Mouse (Mus musculus) limb, embryonic 12.5 days (tissue): ENCODE data around the gene Adad2. TPM values are rescaled to one million over a fixed set of nuclear protein-coding genes. Genes with fewer than 3 reads are reported as not detected.

Experiments used
- ATAC-seq: fragments of 200-750 bp; cut with Nextera tagmentation; 2 replicates; pipeline ENCODE4 v1.8.0; 2017; ENCODE audit warnings: low read depth, moderate TSS enrichment; ENCODE audit not compliant: insufficient number of reproducible peaks, insufficient read depth, low FRiP score, low TSS enrichment
- H3K27ac ChIP-seq: fragments of 300-500 bp; sonication (generic); 2 replicates; pipeline ENCODE4 v1.5.1; 2016; ENCODE audit warnings: mild to moderate bottlenecking, moderate library complexity
- H3K27me3 ChIP-seq: fragments of 300-500 bp; sonication (generic); 2 replicates; pipeline ENCODE4 v1.6.1; 2016; ENCODE audit warnings: mild to moderate bottlenecking, moderate library complexity
- H3K36me3 ChIP-seq: fragments of 300-500 bp; sonication (generic); 2 replicates; pipeline ENCODE4 v1.6.1; 2016; ENCODE audit warnings: mild to moderate bottlenecking, moderate library complexity
- H3K4me1 ChIP-seq: fragments of 300-500 bp; sonication (generic); replicated peaks from 2 replicates; pipeline ENCODE4 v1.6.1; 2016
- H3K4me2 ChIP-seq: fragments of 300-500 bp; sonication (generic); 2 replicates; pipeline ENCODE4 v1.6.1; 2016; ENCODE audit warnings: mild to moderate bottlenecking, moderate library complexity
- H3K4me3 ChIP-seq: fragments of 300-500 bp; sonication (generic); replicated peaks from 2 replicates; pipeline ENCODE4 v1.5.1; 2016; ENCODE audit warnings: mild to moderate bottlenecking
- H3K9ac ChIP-seq: fragments of 300-500 bp; sonication (generic); replicated peaks from 2 replicates; pipeline ENCODE4 v1.6.1; 2016; ENCODE audit warnings: mild to moderate bottlenecking, moderate library complexity
- H3K9me3 ChIP-seq: fragments of 300-500 bp; sonication (generic); 2 replicates; pipeline ENCODE4 v1.6.1; 2016; ENCODE audit warnings: mild to moderate bottlenecking, moderate library complexity
- WGBS: fragments of 180-500 bp; shearing (Covaris S2); methylation state at CpG from one replicate; pipeline ENCODE4 v1.1.7; 2016; 5-methylcytosine and 5-hydroxymethylcytosine counted together
- polyA plus RNA-seq: library from polyadenylated mRNA; unstranded; fragments of >200 nt; fragmentation: Nextera tagmentation; extraction: Ambion mirVana; gene quantifications from 2 replicates; pipeline ENCODE4 v1.2.1, GENCODE M21; 2016

Adad2 gene
- polyA plus RNA-seq, 1 experiment from 2014 or later = 0.41 TPM

DNA sequence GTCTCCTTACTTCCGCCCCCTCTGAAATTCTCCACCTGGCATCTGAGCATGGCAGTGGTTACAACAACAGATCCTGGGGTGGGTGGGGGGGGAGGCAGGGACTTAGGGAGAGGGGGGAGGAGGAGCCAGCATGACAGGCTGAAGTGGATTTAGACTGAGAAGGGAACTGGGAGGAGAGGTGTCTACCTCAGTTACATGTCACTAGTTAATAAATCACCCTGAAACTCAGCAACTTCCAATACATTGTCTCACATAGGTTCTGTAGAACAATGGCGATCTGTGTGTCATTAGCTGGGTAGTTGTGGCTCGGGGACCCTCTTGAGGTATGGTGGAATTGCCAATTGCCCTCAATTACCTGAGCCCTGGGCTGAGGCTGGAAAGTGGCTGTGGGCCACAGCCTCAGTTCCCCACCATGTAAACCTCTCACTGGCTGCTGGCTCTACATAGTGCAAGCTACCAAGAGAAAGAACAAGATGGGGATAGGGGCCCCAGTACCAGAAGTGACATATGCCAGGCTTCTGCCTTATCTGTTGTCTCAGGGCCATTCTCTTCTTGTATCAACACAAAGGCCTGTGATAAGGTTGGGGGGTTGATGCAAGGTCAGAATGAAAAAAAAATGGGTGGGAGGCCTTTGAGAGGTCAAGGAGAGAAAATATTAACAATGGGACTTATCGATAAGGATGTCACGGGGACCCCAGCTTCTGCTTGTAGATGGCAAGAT is 31.9 kb upstream of the Adad2 start:
- H3K4me2 ChIP-seq = no peak overlapping the region
- H3K9me3 ChIP-seq = no peaks in the 10 kb centered on the region
- H3K27me3 ChIP-seq = peaks cover 51% of the 10 kb centered on the region
- no peak overlapping the region for H3K9ac ChIP-seq
- H3K4me1 ChIP-seq = no peaks in the 10 kb centered on the region
- H3K4me3 ChIP-seq = no peak overlapping the region
- no peak for ATAC-seq
- WGBS = 74% methylated on average over 5 of the region's 5 CpGs
- H3K27ac ChIP-seq = no peak overlapping the region
- no peaks in the 10 kb centered on the region for H3K36me3 ChIP-seq

DNA sequence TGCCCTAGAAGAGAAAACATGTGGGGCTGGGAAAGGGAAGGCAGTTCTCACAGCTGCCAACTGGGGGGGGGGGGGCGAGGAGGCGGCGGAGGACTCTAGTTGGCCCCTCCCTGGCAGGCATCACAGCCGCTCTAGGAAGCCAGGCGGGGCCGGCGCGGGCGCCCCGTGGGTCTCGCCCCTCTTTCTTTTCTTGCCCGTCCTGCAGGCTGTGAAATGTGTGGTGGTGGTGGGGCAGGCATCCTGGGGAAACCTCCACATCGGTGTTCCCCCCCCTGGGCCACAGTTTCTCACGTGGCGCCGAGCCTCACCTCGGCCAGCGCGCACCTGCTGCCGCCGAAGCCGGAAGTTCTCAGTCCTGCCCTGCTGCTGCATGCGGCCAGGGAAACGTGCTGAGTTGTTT is 26.6 kb upstream of the Adad2 start:
- ATAC-seq = no peak
- H3K9me3 ChIP-seq = no peaks in the 10 kb centered on the region
- H3K27ac ChIP-seq = no peak overlapping the region
- peaks cover 8% of the 10 kb centered on the region for H3K4me1 ChIP-seq
- H3K4me2 ChIP-seq = peak overlapping the region; percentile 63
- WGBS = 14% methylated on average over 21 of the region's 24 CpGs
- no peaks in the 10 kb centered on the region for H3K36me3 ChIP-seq
- peaks cover 21% of the 10 kb centered on the region for H3K27me3 ChIP-seq
- no peak overlapping the region; the same call in 1 of the 2 replicates for H3K9ac ChIP-seq
- H3K4me3 ChIP-seq = peak overlapping the region; percentile 38

DNA sequence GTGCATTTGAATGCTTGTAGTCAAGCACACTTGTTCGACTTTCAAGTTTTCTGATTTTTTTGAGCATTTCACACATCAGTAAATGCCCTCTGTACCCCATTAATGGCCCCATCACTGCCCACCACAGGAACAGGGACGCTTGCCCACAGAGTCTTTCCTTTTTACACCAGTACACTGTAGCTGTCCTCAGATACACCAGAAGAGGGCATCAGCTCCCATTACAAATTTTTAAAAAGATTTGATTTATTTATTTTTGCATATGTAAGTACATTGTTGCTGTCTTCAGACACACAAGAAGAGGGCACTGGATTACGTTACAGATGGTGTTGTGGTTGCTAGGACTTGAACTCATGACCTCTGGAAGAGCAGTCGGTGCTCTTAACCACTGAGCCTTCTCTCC is 24.2 kb upstream of the Adad2 start:
- no peak overlapping the region for H3K4me3 ChIP-seq
- no peak overlapping the region for H3K4me2 ChIP-seq
- H3K9me3 ChIP-seq = no peaks in the 10 kb centered on the region
- no peak for ATAC-seq
- no peak overlapping the region for H3K27ac ChIP-seq
- H3K4me1 ChIP-seq = peaks cover 8% of the 10 kb centered on the region
- H3K36me3 ChIP-seq = no peaks in the 10 kb centered on the region
- 64% methylated on average over 4 of the region's 4 CpGs for WGBS
- no peak overlapping the region for H3K9ac ChIP-seq
- H3K27me3 ChIP-seq = peaks cover 15% of the 10 kb centered on the region

DNA sequence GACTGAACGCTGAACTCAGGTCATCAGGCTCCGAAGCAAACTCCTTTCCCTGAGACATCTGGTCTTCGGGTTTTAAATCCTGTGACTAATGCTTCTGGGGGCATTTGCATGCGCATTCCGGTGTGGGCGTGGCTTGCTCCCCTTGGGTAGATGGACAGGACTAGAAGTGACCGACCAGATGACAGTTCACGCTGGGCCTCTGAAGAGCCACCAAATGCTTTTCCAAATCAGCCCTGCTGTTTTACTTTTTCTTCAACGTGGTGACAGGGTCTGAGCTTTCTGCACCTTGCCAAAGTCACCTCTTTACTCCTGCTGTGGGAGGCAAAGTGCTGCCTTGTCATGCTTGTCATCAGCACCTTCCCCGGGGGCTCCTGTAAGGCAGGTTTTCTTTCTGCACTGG is 23.7 kb upstream of the Adad2 start:
- 24% methylated on average over 10 of the region's 10 CpGs for WGBS
- H3K27ac ChIP-seq = no peak overlapping the region
- no peak overlapping the region for H3K4me3 ChIP-seq
- ATAC-seq = no peak
- peaks cover 15% of the 10 kb centered on the region for H3K27me3 ChIP-seq
- no peak overlapping the region for H3K4me2 ChIP-seq
- no peaks in the 10 kb centered on the region for H3K36me3 ChIP-seq
- H3K4me1 ChIP-seq = peaks cover 8% of the 10 kb centered on the region
- H3K9me3 ChIP-seq = no peaks in the 10 kb centered on the region
- H3K9ac ChIP-seq = no peak overlapping the region

DNA sequence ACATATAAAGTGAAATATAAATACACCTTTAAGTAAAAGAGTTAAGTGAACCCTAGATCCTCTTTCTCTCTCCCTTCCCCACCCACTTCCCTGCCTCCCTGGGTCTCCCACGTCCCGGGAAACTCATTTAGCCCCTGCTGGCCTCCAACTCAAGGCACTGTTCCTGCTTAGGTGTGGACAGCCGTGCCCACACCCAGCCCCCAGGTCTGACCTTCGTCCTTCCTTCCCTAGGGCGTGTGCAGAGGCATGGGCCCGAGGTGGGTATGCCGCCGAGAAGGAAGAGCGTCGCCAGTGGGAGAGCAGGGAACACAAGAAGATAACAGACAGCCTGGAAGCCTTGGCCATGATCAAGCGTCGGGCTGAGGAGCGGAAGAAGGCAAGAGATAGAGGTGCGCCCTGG is 22.2 kb upstream of the Adad2 start:
- Histone ChIP-seq H3K4me2 (no peak overlapping the region), H3K9me3 (no peaks in the 10 kb centered on the region), H3K27me3 (peaks cover 11% of the 10 kb centered on the region), H3K4me3 (no peak overlapping the region), H3K36me3 (no peaks in the 10 kb centered on the region), H3K4me1 (peaks cover 8% of the 10 kb centered on the region), H3K9ac (no peak overlapping the region), H3K27ac (no peak overlapping the region)
- 81% methylated on average over 14 of the region's 14 CpGs for WGBS
- no peak for ATAC-seq

DNA sequence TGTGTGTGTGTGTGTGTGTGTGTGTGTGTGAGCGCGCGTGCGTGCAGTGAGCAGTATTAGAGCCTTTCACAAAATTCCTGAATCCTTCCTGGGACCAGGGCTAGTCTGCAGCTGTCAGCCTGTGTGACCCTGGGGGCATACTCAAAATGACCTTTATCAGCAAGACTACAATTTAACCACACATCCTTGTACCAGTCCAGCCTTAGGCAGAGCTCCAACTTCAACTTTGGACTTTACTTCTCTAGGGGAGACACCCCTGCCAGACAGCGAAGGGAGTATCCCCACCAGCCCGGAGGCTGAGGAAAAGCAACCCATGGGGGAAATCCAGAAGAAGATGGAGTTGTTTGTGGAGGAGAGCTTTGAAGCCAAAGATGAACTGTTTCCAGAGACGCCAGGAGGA is 21.1 kb upstream of the Adad2 start:
- 0 out of 2 replicates have a peak, but pooled peaks cover 2% of the 10 kb centered on the region for H3K27me3 ChIP-seq
- no peak overlapping the region for H3K4me2 ChIP-seq
- H3K36me3 ChIP-seq = peaks cover 5% of the 10 kb centered on the region; the same call in 1 of the 2 replicates
- H3K9ac ChIP-seq = no peak overlapping the region
- ATAC-seq = no peak
- H3K4me1 ChIP-seq = peaks cover 3% of the 10 kb centered on the region; the same call in 1 of the 2 replicates
- H3K9me3 ChIP-seq = no peaks in the 10 kb centered on the region
- 88% methylated on average over 7 of the region's 7 CpGs for WGBS
- no peak overlapping the region for H3K4me3 ChIP-seq
- H3K27ac ChIP-seq = no peak overlapping the region

DNA sequence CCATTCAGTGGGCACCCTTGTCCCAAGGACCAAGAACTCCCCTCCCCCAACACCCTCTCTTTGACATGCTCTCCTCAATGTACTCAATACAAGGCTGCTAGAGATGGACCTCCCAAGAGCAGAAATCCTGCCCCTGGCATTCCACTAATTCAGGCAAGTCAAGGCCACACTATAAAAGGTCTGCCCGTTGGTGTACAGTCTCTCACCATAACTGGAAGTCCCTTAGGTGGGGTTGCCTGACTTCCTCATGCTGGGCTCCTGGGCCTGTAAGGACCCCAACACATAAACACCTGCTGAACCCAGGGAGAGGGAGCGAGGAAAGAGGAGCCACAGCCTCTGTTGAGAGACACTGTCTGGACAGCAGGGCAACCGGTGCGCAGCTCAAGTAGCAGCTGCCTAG is 8.8 kb upstream of the Adad2 start:
- H3K9ac ChIP-seq = peak overlapping the region; percentile 70
- 88% methylated on average over 4 of the region's 4 CpGs for WGBS

DNA sequence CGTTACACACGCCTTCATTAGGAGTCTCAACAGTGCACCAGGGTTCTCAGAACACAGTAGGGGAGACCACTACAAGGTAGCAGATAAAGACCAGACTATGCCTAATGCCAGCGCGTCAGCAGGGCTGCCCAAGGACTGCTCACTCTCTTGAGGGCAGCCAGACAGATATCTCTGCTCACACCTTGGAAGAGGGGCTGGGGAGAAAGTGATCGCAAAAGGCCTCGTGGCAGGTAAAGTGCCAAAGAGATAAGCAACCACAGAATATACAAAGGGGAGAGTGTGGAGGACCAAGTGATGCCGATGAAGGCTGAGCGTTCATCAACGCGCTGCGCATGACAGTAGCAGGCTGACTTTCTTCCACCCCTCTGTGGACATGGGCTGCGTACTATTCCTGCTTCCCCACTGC is 8.1 kb upstream of the Adad2 start:
- Histone ChIP-seq H3K36me3 (peaks cover 35% of the 10 kb centered on the region), H3K27ac (no peak overlapping the region), H3K4me3 (peak overlapping the region; percentile 72), H3K4me2 (peak overlapping the region; percentile 82), H3K9ac (peak overlapping the region; percentile 70), H3K9me3 (peaks cover 5% of the 10 kb centered on the region), H3K4me1 (peaks cover 10% of the 10 kb centered on the region), H3K27me3 (no peaks in the 10 kb centered on the region)
- 44% methylated on average over 12 of the region's 12 CpGs for WGBS
- ATAC-seq = no peak

More for the DNA sequence above, 8.8 kb upstream of the Adad2 start:
- H3K4me2 ChIP-seq = peak overlapping the region; percentile 82
- no peak for ATAC-seq
- no peaks in the 10 kb centered on the region for H3K27me3 ChIP-seq
- peaks cover 41% of the 10 kb centered on the region for H3K36me3 ChIP-seq
- H3K4me1 ChIP-seq = peaks cover 10% of the 10 kb centered on the region
- no peak overlapping the region for H3K27ac ChIP-seq
- H3K9me3 ChIP-seq = peaks cover under 1% of the 10 kb centered on the region; the same call in 1 of the 2 replicates
- peak overlapping the region; percentile 72 for H3K4me3 ChIP-seq

DNA sequence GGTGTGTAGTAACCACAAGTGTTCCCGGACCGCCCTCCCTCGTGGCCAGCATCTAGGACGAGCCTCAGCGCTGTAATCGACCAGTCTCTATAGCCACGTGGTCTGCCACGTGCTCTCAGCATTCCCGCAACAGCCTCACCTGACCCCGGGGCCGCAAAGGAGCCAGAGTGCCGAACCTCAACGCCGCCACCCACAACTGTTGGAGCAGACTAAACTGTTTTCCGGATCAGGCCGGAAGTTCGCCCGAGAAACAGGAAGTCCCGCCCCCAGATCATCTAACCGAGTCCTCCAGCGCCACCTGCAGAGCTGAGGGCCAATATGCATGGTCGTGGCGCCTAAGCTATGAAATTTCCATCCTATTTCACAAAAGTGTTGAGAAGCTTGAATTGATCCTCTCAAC is 7.6 kb upstream of the Adad2 start, which contains the start of gene Taf1c:
Gene Taf1c, minus strand, starts transcription at position 227 of the 400 bp plus-strand sequence.
- Histone ChIP-seq H3K27me3 (no peaks in the 10 kb centered on the region), H3K9ac (peak within 1 kb of the TSS; percentile 70), H3K9me3 (peaks cover 5% of the 10 kb centered on the region), H3K4me3 (peak within 1 kb of the TSS; percentile 72), H3K36me3 (peaks cover 29% of the 10 kb centered on the region), H3K27ac (no peak within 1 kb of the TSS), H3K4me2 (peak within 1 kb of the TSS; percentile 82), H3K4me1 (peaks cover 10% of the 10 kb centered on the region)
- ATAC-seq = peak; percentile 67
- WGBS = under 1% methylated on average over 23 of the region's 23 CpGs

DNA sequence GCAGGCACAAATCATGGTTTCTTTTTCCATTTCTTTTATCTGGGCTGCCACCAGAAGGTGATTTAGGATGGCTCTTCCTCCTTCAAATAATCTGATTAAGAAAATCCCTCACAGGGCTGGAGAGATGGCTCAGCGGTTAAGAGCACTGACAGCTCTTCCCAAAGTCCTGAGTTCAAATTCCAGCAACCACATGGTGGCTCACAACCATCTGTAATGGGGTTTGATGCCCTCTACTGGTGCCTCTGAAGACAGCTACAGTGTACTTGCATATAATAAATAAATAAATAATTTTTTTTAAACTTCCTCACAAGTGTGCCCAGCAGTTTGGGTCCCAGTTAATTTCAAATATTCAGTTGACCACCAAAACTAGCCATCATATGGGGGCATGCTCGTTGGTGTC is 6.3 kb upstream of the Adad2 start:
- ATAC-seq = no peak
- 82% methylated on average over 2 of the region's 2 CpGs for WGBS

DNA sequence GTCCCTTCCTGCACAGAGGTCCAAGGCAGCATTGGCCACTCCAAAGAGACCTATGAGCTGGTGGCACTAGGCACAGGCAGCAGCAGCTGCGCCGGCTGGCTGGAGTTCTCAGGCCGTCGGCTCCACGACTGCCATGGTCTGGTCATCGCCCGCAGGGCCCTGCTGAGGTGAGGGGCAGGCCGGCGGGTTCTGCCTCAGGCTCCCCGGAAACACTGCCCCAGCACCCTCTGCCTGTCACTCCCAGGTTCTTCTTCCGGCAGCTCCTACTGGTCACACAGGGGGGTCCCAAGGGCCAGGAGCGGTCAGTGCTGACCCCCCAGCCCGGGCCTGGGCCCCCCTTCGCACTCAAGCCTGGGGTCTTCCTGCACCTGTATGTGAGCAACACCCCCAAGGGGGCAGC is 2.5 kb downstream of the Adad2 start:
- H3K4me2 ChIP-seq = no peak overlapping the region
- no peaks in the 10 kb centered on the region for H3K9me3 ChIP-seq
- 0 out of 2 replicates have a peak, but pooled peaks cover 7% of the 10 kb centered on the region for H3K27me3 ChIP-seq
- H3K4me1 ChIP-seq = no peaks in the 10 kb centered on the region
- no peak overlapping the region for H3K4me3 ChIP-seq
- no peak overlapping the region for H3K27ac ChIP-seq
- H3K9ac ChIP-seq = no peak overlapping the region
- no peak for ATAC-seq
- H3K36me3 ChIP-seq = no peaks in the 10 kb centered on the region
- WGBS = 67% methylated on average over 14 of the region's 14 CpGs

More for the DNA sequence above, 6.3 kb upstream of the Adad2 start:
- Histone ChIP-seq H3K9ac (no peak overlapping the region), H3K4me3 (no peak overlapping the region), H3K4me2 (no peak overlapping the region), H3K27me3 (no peaks in the 10 kb centered on the region), H3K9me3 (peaks cover 5% of the 10 kb centered on the region), H3K36me3 (peaks cover 17% of the 10 kb centered on the region), H3K4me1 (peaks cover 10% of the 10 kb centered on the region), H3K27ac (no peak overlapping the region)

DNA sequence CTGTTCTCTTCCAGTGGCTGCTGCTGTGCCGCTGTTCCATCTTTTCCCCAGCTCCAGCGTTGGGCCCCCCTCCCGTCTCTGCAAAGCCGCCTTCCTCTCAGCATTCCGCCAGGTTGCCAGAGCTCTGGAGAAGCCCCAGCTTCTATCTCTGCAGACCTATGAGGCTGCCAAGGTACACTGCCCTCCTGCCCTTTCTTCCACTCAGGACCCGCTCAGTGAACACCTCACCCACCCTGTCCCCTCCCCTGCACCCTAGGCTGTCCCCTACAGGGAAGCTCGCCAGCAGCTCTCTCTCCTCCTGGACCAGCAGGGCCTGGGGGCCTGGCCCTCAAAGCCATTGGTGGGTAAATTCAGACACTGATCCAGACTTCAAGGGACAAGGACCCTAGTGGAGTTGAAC is 3.8 kb downstream of the Adad2 start:
- Histone ChIP-seq H3K9me3 (no peaks in the 10 kb centered on the region), H3K4me1 (no peaks in the 10 kb centered on the region), H3K4me2 (no peak overlapping the region), H3K4me3 (no peak overlapping the region), H3K9ac (no peak overlapping the region), H3K36me3 (no peaks in the 10 kb centered on the region), H3K27me3 (0 out of 2 replicates have a peak, but pooled peaks cover 7% of the 10 kb centered on the region), H3K27ac (no peak overlapping the region)
- WGBS = 69% methylated on average over 7 of the region's 7 CpGs
- ATAC-seq = no peak
